Comparison of ENCODE assay signal across 8 mouse cellular contexts in the genomic region with DNA sequence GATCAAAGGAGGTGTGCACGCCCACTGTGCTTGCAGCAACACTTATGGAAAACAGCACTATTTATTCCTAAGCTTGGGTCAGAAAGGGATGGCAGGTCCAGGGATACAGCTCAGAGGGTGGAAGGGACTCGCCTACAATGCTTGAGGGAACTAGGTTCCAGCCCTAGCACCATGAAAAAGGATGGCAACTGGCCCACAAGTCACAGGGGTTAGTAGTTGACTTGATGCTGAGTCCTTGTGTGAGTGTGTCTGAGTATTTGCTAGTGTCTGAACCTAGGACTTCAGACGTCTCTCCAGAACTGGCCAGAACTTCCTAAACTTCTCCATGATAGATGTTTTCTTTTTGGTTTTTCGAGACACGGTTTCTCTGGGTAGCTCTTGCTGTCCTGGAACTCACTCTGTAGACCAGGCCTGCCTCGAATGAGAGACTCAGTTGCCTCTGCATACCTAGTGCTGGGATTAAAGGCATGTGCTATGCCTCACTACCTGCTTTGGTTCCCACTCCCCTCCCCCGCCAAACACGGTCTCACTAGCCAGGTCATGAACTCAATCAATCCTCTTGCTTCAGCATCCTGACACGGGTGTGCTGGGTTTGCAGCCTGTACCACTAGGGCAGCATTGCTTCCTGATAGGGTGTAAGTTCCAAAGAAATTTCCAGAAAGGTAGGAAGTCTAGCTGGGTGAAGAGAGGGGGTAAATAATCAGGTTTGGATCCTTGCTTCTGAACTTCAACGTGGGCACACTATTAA. TPM values are rescaled to one million over a fixed set of nuclear protein-coding genes. Genes with fewer than 3 reads are reported as not detected.
A peak's percentile ranks its signal among the peaks of the same experiment; 100 is the strongest.
DNase-seq lines count a peak whose midpoint lies in the region; ATAC-seq and TF ChIP-seq lines count a peak whose summit lies in the region.

No protein-coding gene starts in this region.

- H3K4me1 ChIP-seq in CH12.LX (ENCODE audit: control insufficient read depth in 1 of 2, insufficient read depth in 2 of 2), result peaks cover 13 to 40% of the 10 kb centered on the region in 2 experiments
- H3K4me1 ChIP-seq in embryonic facial prominence, embryonic 12.5 days, result peaks cover 29% of the 10 kb centered on the region
- H3K4me1 ChIP-seq in hindbrain, postnatal 0 days (ENCODE audit: insufficient read depth, low read length), result peaks cover 7% of the 10 kb centered on the region
- peaks cover 29% of the 10 kb centered on the region for H3K4me1 ChIP-seq in liver, embryonic 16.5 days (ENCODE audit: control insufficient read depth, low read depth, low read length)
- H3K4me1 ChIP-seq in spleen, adult 2 months (ENCODE audit: control insufficient read depth, insufficient read depth, insufficient read length), result peaks cover 10% of the 10 kb centered on the region; the same call in 1 of the 2 replicates

- H3K9me3 ChIP-seq in CH12.LX (replicated peaks; ENCODE audit: low read length), result no peaks in the 10 kb centered on the region
- H3K9me3 ChIP-seq in embryonic facial prominence, embryonic 12.5 days, result no peaks in the 10 kb centered on the region
- H3K9me3 ChIP-seq in hindbrain, postnatal 0 days (ENCODE audit: low read length), result no peaks in the 10 kb centered on the region
- H3K9me3 ChIP-seq in liver, embryonic 16.5 days (replicated peaks; ENCODE audit: control insufficient read depth, low read length), result no peaks in the 10 kb centered on the region

- no peak for TF ChIP-seq EP300 in CH12.LX (IDR thresholded peaks at IDR 0.05; ENCODE audit: low read length)

- no peak for TF ChIP-seq RAD21 in CH12.LX (IDR thresholded peaks at IDR 0.05; ENCODE audit: low read depth, low read length)

- TF ChIP-seq POLR2A in CH12.LX (IDR thresholded peaks at IDR 0.05; ENCODE audit: low read depth, low read length), result no peak
- no peak for TF ChIP-seq POLR2A in spleen, adult 2 months (IDR thresholded peaks at IDR 0.05; ENCODE audit: low read depth, low read length)

- in situ Hi-C loops in CH12.LX (cut with MboI; ENCODE audit: low pct_ligation_motif_present, low pct_unique_long_range_greater_than_20kb, low sequenced_read_pairs), result no loop called here

- H3K27me3 ChIP-seq in CH12.LX (replicated peaks), result no peaks in the 10 kb centered on the region
- H3K27me3 ChIP-seq in embryonic facial prominence, embryonic 12.5 days, result no peaks in the 10 kb centered on the region
- no peaks in the 10 kb centered on the region for H3K27me3 ChIP-seq in hindbrain, postnatal 0 days (ENCODE audit: insufficient read depth, low read length)
- no peaks in the 10 kb centered on the region for H3K27me3 ChIP-seq in liver, embryonic 16.5 days (ENCODE audit: control insufficient read depth, insufficient read depth, low read depth, low read length)
- H3K27me3 ChIP-seq in spleen, adult 2 months (ENCODE audit: control insufficient read depth, insufficient read depth, low read length), result no peaks in the 10 kb centered on the region

- H3K27ac ChIP-seq in CH12.LX (ENCODE audit: insufficient read depth, low read depth), result no peak overlapping the region
- peak overlapping the region; percentile 73 for H3K27ac ChIP-seq in embryonic facial prominence, embryonic 12.5 days
- H3K27ac ChIP-seq in hindbrain, postnatal 0 days, result peak overlapping the region; percentile 86; the same call in 1 of the 2 replicates
- peak overlapping the region; percentile 63 for H3K27ac ChIP-seq in liver, embryonic 16.5 days (ENCODE audit: low read length)
- 0 out of 2 replicates have a peak overlapping the region, but pooled peaks have one; percentile 0 for H3K27ac ChIP-seq in spleen, adult 2 months (ENCODE audit: insufficient read depth, low read length)

- no peak for TF ChIP-seq CTCF in CH12.LX (conservative IDR thresholded peaks at IDR 0.05 in 1 of 2, IDR thresholded peaks at IDR 0.05 in 1 of 2; ENCODE audit: low read depth in 2 of 2, low read length in 2 of 2)
- peak; percentile 28; the same call in 1 of the 2 replicates for TF ChIP-seq CTCF in hindbrain, postnatal 0 days (IDR thresholded peaks at IDR 0.05; ENCODE audit: low read depth)
- TF ChIP-seq CTCF in spleen, adult 2 months (IDR thresholded peaks at IDR 0.05; ENCODE audit: extremely low read depth, insufficient read depth, insufficient read length, insufficient replicate concordance), result no peak

- DNase-seq in embryo, embryonic 10 days (ENCODE audit: low spot score), result peak; percentile 61
- no peak for DNase-seq in embryo, embryonic 10.5 days (ENCODE audit: low spot score)
- no peak for DNase-seq in CH12.LX (ENCODE audit: extremely low read depth)
- no peak for DNase-seq in hindbrain, postnatal 0 days (ENCODE audit: low spot score)
- DNase-seq in spleen, adult 2 months (ENCODE audit: low read depth in 1 of 2, low spot score in 2 of 2), result peak in 1 of 2 experiments; percentile 31
- no peak for DNase-seq in gastrocnemius, postnatal 25 days

- peak; percentile 31; the same call in 1 of the 2 replicates for ATAC-seq in embryonic facial prominence, embryonic 12.5 days (ENCODE audit: insufficient number of reproducible peaks, insufficient read depth, low FRiP score, low TSS enrichment)
- peak; percentile 71; the same call in 1 of the 2 replicates for ATAC-seq in hindbrain, postnatal 0 days
- ATAC-seq in liver, embryonic 16.5 days (ENCODE audit: low read depth), result peak; percentile 5

- H3K79me2 ChIP-seq in CH12.LX (replicated peaks; ENCODE audit: control insufficient read depth, extremely low read depth, insufficient read depth, poor library complexity, severe bottlenecking), result peaks cover 28% of the 10 kb centered on the region

- peaks cover 10 to 26% of the 10 kb centered on the region in 2 experiments for H3K36me3 ChIP-seq in CH12.LX (replicated peaks in 1 of 2; ENCODE audit: control insufficient read depth in 1 of 2, insufficient read depth in 1 of 2, low read length in 1 of 2)
- peaks cover 8% of the 10 kb centered on the region for H3K36me3 ChIP-seq in embryonic facial prominence, embryonic 12.5 days
- peaks cover 5% of the 10 kb centered on the region; the same call in 1 of the 2 replicates for H3K36me3 ChIP-seq in hindbrain, postnatal 0 days (ENCODE audit: insufficient read depth, low read length)
- H3K36me3 ChIP-seq in liver, embryonic 16.5 days (ENCODE audit: control insufficient read depth, insufficient read depth), result peaks cover 8% of the 10 kb centered on the region
- no peaks in the 10 kb centered on the region; the same call in 1 of the 2 replicates for H3K36me3 ChIP-seq in spleen, adult 2 months (ENCODE audit: control insufficient read depth, insufficient read depth, low read length)

- dilution Hi-C loops in CH12.LX (cut with MboI; ENCODE audit: extremely low pct_ligation_motif_present, extremely low pct_unique_long_range_greater_than_20kb, low sequenced_read_pairs), result no loop called here

- peak overlapping the region; percentile 34; the same call in 1 of the 2 replicates for H3K9ac ChIP-seq in CH12.LX (ENCODE audit: insufficient read depth, low read depth)
- H3K9ac ChIP-seq in embryonic facial prominence, embryonic 12.5 days, result no peak overlapping the region
- H3K9ac ChIP-seq in hindbrain, postnatal 0 days (replicated peaks; ENCODE audit: low read length), result no peak overlapping the region
- H3K9ac ChIP-seq in liver, embryonic 16.5 days (ENCODE audit: low read depth, low read length), result 0 out of 2 replicates have a peak overlapping the region, but pooled peaks have one; percentile 7

- peak overlapping the region; percentile 48; the same call in 1 of the 2 replicates for H3K4me2 ChIP-seq in CH12.LX (ENCODE audit: insufficient read depth, low read depth, poor library complexity, severe bottlenecking)
- H3K4me2 ChIP-seq in embryonic facial prominence, embryonic 12.5 days (replicated peaks), result peak overlapping the region; percentile 78
- H3K4me2 ChIP-seq in hindbrain, postnatal 0 days (ENCODE audit: low read depth, low read length), result peak overlapping the region; percentile 70
- peak overlapping the region; percentile 55 for H3K4me2 ChIP-seq in liver, embryonic 16.5 days (ENCODE audit: low read depth, low read length)

- WGBS in embryonic facial prominence, embryonic 12.5 days, result 58% methylated on average over 10 of the region's 10 CpGs
- WGBS in hindbrain, postnatal 0 days, result 59% methylated on average over 10 of the region's 10 CpGs
- 51% methylated on average over 10 of the region's 10 CpGs for WGBS in liver, embryonic 16.5 days (ENCODE audit: insufficient replicate concordance)
- 54% methylated on average over 10 of the region's 10 CpGs for WGBS in spleen, adult 2 months

- H3K4me3 ChIP-seq in CH12.LX (replicated peaks in 1 of 3; ENCODE audit: low read depth in 2 of 3, low read length in 2 of 3, poor library complexity in 1 of 3), result peak overlapping the region; percentile 39 to 48 (median 42)
- peak overlapping the region; percentile 78 for H3K4me3 ChIP-seq in embryonic facial prominence, embryonic 12.5 days
- peak overlapping the region; percentile 82 for H3K4me3 ChIP-seq in hindbrain, postnatal 0 days (ENCODE audit: low read length)
- H3K4me3 ChIP-seq in liver, embryonic 16.5 days (ENCODE audit: low read depth, low read length), result peak overlapping the region; percentile 40
- peak overlapping the region; percentile 47 for H3K4me3 ChIP-seq in spleen, adult 2 months (ENCODE audit: extremely low read depth, insufficient read depth, insufficient read length)

RNA-seq across cellular contexts. Expression of gene Atp6v1g1, which starts 0.7 kb away (rescaled TPM):
- total RNA-seq in CH12.LX (2012; rRNA removed) (70.4 and 78.7 TPM in 2 replicates), CH12.LX (2014; rRNA removed) (143 and 154 TPM in 2 replicates)
- 95.1 and 111 TPM in 2 replicates for polyA plus RNA-seq in CH12.LX (2012; ENCODE audit: insufficient read length, low read depth)
- polyA plus RNA-seq in embryonic facial prominence, embryonic 12.5 days (2016; fragmentation: Nextera tagmentation; extraction: Ambion mirVana), result 302 TPM in 2 replicates
- 125 and 136 TPM in 2 replicates for total RNA-seq in hindbrain, postnatal 0 days (2014; rRNA removed)
- 357 and 367 TPM in 2 replicates for polyA plus RNA-seq in hindbrain, postnatal 0 days (2015; fragmentation: Nextera tagmentation; extraction: Ambion mirVana)
- polyA plus RNA-seq in liver, embryonic 16.5 days (2015; fragmentation: Nextera tagmentation; extraction: Ambion mirVana), result 123 and 130 TPM in 2 replicates
- polyA plus RNA-seq in spleen, adult 2 months (2012; rRNA removed), result 17.0 and 17.2 TPM in 2 replicates
- total RNA-seq in gastrocnemius, postnatal 25 days (2021), result 100 to 1,000 TPM; 203 to 223 TPM

RNA-seq across cellular contexts. Expression of gene Tmem268, which starts 14.7 kb away (rescaled TPM):
- total RNA-seq in CH12.LX (2012; rRNA removed) (9.4 TPM in 2 replicates), CH12.LX (2014; rRNA removed) (8.3 and 9.9 TPM in 2 replicates)
- 10.5 and 11.1 TPM in 2 replicates for polyA plus RNA-seq in CH12.LX (2012; ENCODE audit: insufficient read length, low read depth)
- 9.8 and 11.6 TPM in 2 replicates for polyA plus RNA-seq in embryonic facial prominence, embryonic 12.5 days (2016; fragmentation: Nextera tagmentation; extraction: Ambion mirVana)
- 3.2 and 7.9 TPM in 2 replicates for total RNA-seq in hindbrain, postnatal 0 days (2014; rRNA removed)
- 3.9 and 4.1 TPM in 2 replicates for polyA plus RNA-seq in hindbrain, postnatal 0 days (2015; fragmentation: Nextera tagmentation; extraction: Ambion mirVana)
- 10.2 and 11.3 TPM in 2 replicates for polyA plus RNA-seq in liver, embryonic 16.5 days (2015; fragmentation: Nextera tagmentation; extraction: Ambion mirVana)
- 13.8 and 15.8 TPM in 2 replicates for polyA plus RNA-seq in spleen, adult 2 months (2012; rRNA removed)
- total RNA-seq in gastrocnemius, postnatal 25 days (2021), result 10 to 100 TPM; 10.4 to 12.1 TPM

RNA-seq across cellular contexts. Expression of gene Whrn, which starts 48.1 kb away (rescaled TPM):
- 2.8 and 4.5 TPM in 2 replicates for total RNA-seq in CH12.LX (2012; rRNA removed)
- 0.72 and 0.99 TPM in 2 replicates for total RNA-seq in CH12.LX (2014; rRNA removed)
- polyA plus RNA-seq in CH12.LX (2012; ENCODE audit: insufficient read length, low read depth), result 9.4 and 9.6 TPM in 2 replicates
- polyA plus RNA-seq in embryonic facial prominence, embryonic 12.5 days (2016; fragmentation: Nextera tagmentation; extraction: Ambion mirVana), result 7.1 and 8.6 TPM in 2 replicates
- 26.4 and 34.6 TPM in 2 replicates for total RNA-seq in hindbrain, postnatal 0 days (2014; rRNA removed)
- polyA plus RNA-seq in hindbrain, postnatal 0 days (2015; fragmentation: Nextera tagmentation; extraction: Ambion mirVana), result 4.7 TPM in 2 replicates
- 0.08 and 0.19 TPM in 2 replicates for polyA plus RNA-seq in liver, embryonic 16.5 days (2015; fragmentation: Nextera tagmentation; extraction: Ambion mirVana)
- 16.4 and 18.7 TPM in 2 replicates for polyA plus RNA-seq in spleen, adult 2 months (2012; rRNA removed)
- 1 to 10 TPM; 2.1 to 2.6 TPM for total RNA-seq in gastrocnemius, postnatal 25 days (2021)

Comparison
In these comparisons a context has a peak if more than half of its experiments do, and no peak if none do; other contexts are left out.
1. H3K9ac ChIP-seq: peak in CH12.LX (single experiment) and liver, embryonic 16.5 days (single experiment); none in embryonic facial prominence, embryonic 12.5 days (single experiment) and hindbrain, postnatal 0 days (single experiment).
2. ATAC-seq: peak in every context shown above with its lines; median percentile 71 in hindbrain, postnatal 0 days; 31 in embryonic facial prominence, embryonic 12.5 days; 5 in liver, embryonic 16.5 days.
3. Peak in every context shown above with its lines, with median percentiles within 50 percentile points of each other: H3K4me2 ChIP-seq and H3K4me3 ChIP-seq.